Mouse (Mus musculus): ENCODE measurements around the gene Slfn14. TPM values are rescaled to one million over a fixed set of nuclear protein-coding genes. Genes with fewer than 3 reads are reported as not detected.
"Not testable (repeated sequence)": the region's sequence is repeated elsewhere in the genome, so short reads cannot be mapped to it uniquely, and the experiment has no call there.

The Slfn14 gene
- polyA plus RNA-seq, 1 experiment from 2014 or later: 0.18 TPM

DNA sequence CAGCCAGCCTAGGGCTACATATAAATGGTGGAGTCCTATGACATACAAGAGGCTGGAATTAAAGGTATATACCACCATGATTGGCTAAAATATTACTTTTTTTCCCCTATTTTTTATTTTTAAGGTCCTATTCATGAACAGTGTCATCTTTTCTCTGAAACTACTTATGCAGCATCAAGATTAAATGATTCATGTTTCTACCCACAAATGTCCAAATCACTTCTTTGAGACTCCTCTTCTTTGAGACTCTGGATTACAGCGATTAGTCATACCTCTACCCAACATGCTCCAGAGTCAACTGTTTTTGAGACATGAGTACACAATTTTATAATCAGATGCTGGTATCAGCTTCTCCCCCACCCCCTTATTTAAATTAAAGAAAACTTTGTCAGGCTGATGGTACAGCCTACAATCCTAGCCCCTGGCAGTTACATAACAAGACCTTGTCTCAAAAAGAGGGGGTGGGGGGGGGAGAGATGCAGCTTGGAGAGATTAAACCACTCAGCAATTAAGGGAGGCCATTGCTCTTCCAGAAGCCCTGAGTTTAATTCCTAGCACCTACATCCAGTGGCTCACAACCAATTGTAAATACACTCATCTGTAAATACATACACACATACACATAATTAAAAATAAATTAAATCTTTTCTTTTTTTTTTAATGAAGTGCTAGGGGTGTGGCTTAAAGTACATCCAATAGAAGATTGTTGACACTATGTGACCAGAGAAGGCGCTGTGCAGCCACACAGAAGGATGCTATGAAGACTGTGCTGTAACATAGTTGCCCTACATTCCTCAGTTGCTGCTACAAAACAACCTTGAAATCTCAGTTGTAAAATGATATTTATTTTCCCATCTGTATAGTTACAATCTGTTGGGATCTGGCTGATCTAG lies 14.3 kb downstream of the Slfn14 start:
- 18% methylated on average over 2 of the region's 2 CpGs for WGBS
- no peaks in the 10 kb centered on the region for H3K9me3 ChIP-seq (ENCODE audit: control insufficient read depth, low read length)
- no peak overlapping the region for H3K9ac ChIP-seq (ENCODE audit: low read depth, low read length)
- H3K4me2 ChIP-seq (replicated peaks; ENCODE audit: low read depth, low read length): no peak overlapping the region
- ATAC-seq (ENCODE audit: low FRiP score, low TSS enrichment): peak; percentile 21; the same call in 1 of the 2 replicates
- no peak overlapping the region for H3K27ac ChIP-seq (ENCODE audit: low read depth, low read length)
- H3K4me1 ChIP-seq (ENCODE audit: control insufficient read depth, insufficient read depth, low read length): no peaks in the 10 kb centered on the region
- H3K27me3 ChIP-seq (ENCODE audit: control insufficient read depth, insufficient read depth, low read length): no peaks in the 10 kb centered on the region
- H3K4me3 ChIP-seq (ENCODE audit: low read length): no peak overlapping the region
- H3K36me3 ChIP-seq (ENCODE audit: control insufficient read depth, insufficient read depth, low read length): no peaks in the 10 kb centered on the region

DNA sequence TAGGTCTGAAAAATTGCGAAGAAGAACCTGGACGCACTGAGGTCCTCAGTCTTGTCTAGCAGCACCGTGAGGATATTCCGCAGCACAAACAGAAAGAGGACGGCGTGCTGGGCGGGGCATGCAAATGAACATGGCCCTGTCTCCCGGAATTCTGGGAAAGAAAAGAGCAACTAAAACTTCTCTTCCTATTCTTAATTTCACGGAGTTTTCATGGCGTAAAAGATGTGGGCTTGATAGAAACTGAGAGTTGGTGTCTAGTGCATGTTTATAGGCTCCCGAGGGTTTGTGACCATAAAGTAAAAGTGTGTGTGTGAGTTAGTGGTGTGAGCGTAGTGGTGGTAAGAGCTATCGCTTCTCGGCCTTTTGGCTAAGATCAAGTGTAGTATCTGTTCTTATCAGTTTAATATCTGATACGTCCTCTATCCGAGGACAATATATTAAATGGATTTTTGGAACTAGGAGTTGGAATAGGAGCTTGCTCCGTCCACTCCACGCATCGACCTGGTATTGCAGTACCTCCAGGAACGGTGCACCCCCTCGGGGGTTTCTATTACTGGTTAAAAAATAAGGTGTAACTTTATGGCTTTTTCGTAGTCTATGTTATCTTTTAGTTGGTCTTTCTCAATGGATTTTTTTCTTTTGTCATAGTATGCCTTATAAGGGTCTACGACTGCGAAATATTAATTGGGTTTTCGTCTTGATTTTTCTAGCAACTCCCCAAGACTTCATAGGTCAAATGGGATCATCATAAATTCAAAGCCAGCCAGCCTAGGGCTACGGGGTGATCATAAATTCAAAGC lies 15.2 kb downstream of the Slfn14 start:
- peak; percentile 85 for ATAC-seq (ENCODE audit: low FRiP score, low TSS enrichment)
- Histone ChIP-seq H3K36me3 (ENCODE audit: control insufficient read depth, insufficient read depth, low read length) (no peaks in the 10 kb centered on the region), H3K4me3 (ENCODE audit: low read length) (peak overlapping the region; percentile 41), H3K9ac (ENCODE audit: low read depth, low read length) (peak overlapping the region; percentile 51), H3K27ac (ENCODE audit: low read depth, low read length) (peak overlapping the region; percentile 90), H3K4me1 (ENCODE audit: control insufficient read depth, insufficient read depth, low read length) (no peaks in the 10 kb centered on the region), H3K4me2 (replicated peaks; ENCODE audit: low read depth, low read length) (peak overlapping the region; percentile 39), H3K9me3 (ENCODE audit: control insufficient read depth, low read length) (no peaks in the 10 kb centered on the region), H3K27me3 (ENCODE audit: control insufficient read depth, insufficient read depth, low read length) (no peaks in the 10 kb centered on the region)
- WGBS: under 1% methylated on average over 26 of the region's 26 CpGs

DNA sequence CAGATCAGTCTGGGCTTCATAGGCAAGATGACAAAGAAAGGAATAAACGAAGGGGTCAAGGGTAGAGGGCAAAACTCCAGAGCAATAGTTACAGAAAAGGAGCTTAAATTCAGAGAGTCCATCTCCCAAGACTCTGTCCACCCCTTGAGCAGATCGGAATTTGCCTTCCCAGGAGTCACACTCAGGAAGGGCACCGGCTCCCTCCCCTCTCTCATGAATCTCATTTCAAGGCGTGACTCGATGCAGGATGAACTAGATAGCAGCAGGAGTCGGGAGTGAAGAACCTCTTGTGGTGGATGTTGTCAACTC lies 15.7 kb downstream of the Slfn14 start:
- Histone ChIP-seq H3K36me3 (ENCODE audit: control insufficient read depth, insufficient read depth, low read length) (no peaks in the 10 kb centered on the region), H3K9ac (ENCODE audit: low read depth, low read length) (peak overlapping the region; percentile 51), H3K27ac (ENCODE audit: low read depth, low read length) (peak overlapping the region; percentile 90; the same call in 1 of the 2 replicates), H3K4me2 (replicated peaks; ENCODE audit: low read depth, low read length) (peak overlapping the region; percentile 39), H3K27me3 (ENCODE audit: control insufficient read depth, insufficient read depth, low read length) (no peaks in the 10 kb centered on the region), H3K9me3 (ENCODE audit: control insufficient read depth, low read length) (no peaks in the 10 kb centered on the region), H3K4me1 (ENCODE audit: control insufficient read depth, insufficient read depth, low read length) (no peaks in the 10 kb centered on the region), H3K4me3 (ENCODE audit: low read length) (peak overlapping the region; percentile 41)
- 0% methylated on average over 6 of the region's 6 CpGs for WGBS
- ATAC-seq (ENCODE audit: low FRiP score, low TSS enrichment): peak; percentile 54

DNA sequence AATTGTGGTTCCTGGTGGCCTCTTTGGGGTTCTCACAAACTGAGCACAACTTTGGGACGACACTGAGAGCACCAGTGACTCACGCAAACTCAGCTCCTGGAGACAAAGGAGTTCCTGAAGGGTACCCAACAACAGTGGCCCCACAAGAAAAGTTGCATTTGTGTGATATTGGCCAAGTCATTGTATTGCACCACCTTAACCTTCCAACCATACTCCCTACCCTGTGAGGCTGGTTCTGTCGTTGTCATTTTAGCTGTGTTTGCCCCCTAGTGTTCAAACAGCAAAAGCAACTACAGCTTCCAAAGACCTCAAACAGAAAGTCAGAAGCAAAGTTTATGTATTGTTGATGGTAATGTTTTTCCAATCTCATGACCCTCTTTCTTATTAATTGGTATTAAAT lies 23.4 kb downstream of the Slfn14 start:
- Histone ChIP-seq H3K9ac (ENCODE audit: low read depth, low read length) (no peak overlapping the region), H3K4me2 (replicated peaks; ENCODE audit: low read depth, low read length) (no peak overlapping the region), H3K36me3 (ENCODE audit: control insufficient read depth, insufficient read depth, low read length) (no peaks in the 10 kb centered on the region), H3K4me1 (ENCODE audit: control insufficient read depth, insufficient read depth, low read length) (no peaks in the 10 kb centered on the region), H3K4me3 (ENCODE audit: low read length) (no peak overlapping the region), H3K9me3 (ENCODE audit: control insufficient read depth, low read length) (no peaks in the 10 kb centered on the region), H3K27me3 (ENCODE audit: control insufficient read depth, insufficient read depth, low read length) (no peaks in the 10 kb centered on the region), H3K27ac (ENCODE audit: low read depth, low read length) (no peak overlapping the region)
- no peak for ATAC-seq (ENCODE audit: low FRiP score, low TSS enrichment)
- 62% methylated on average over 3 of the region's 3 CpGs for WGBS

DNA sequence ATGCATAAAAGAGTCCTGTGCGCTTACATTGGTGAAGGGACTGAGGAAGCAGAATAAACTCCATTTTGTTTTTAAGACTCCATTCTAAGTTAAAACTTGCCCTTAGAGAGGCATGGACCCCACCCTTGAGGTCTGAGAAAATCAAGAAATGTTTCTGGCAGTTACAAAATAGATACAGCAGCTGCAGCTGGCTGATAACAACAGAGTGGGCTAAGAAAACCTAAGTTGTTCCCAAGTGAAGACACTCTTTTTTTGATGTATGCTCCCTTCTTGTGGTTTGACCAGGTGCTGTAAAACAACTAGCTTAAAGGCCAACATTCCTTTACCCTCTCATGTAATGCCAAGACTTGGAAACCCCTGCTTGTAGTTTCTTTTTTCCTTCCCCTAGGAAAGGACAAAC lies 23.9 kb downstream of the Slfn14 start:
- ATAC-seq (ENCODE audit: low FRiP score, low TSS enrichment): no peak
- no peaks in the 10 kb centered on the region for H3K9me3 ChIP-seq (ENCODE audit: control insufficient read depth, low read length)
- 96% methylated on average over 1 of the region's 1 CpGs for WGBS
- H3K36me3 ChIP-seq (ENCODE audit: control insufficient read depth, insufficient read depth, low read length): no peaks in the 10 kb centered on the region
- no peak overlapping the region for H3K27ac ChIP-seq (ENCODE audit: low read depth, low read length)
- H3K9ac ChIP-seq (ENCODE audit: low read depth, low read length): no peak overlapping the region
- H3K4me2 ChIP-seq (replicated peaks; ENCODE audit: low read depth, low read length): no peak overlapping the region
- no peaks in the 10 kb centered on the region for H3K27me3 ChIP-seq (ENCODE audit: control insufficient read depth, insufficient read depth, low read length)
- H3K4me3 ChIP-seq (ENCODE audit: low read length): no peak overlapping the region
- no peaks in the 10 kb centered on the region for H3K4me1 ChIP-seq (ENCODE audit: control insufficient read depth, insufficient read depth, low read length)

DNA sequence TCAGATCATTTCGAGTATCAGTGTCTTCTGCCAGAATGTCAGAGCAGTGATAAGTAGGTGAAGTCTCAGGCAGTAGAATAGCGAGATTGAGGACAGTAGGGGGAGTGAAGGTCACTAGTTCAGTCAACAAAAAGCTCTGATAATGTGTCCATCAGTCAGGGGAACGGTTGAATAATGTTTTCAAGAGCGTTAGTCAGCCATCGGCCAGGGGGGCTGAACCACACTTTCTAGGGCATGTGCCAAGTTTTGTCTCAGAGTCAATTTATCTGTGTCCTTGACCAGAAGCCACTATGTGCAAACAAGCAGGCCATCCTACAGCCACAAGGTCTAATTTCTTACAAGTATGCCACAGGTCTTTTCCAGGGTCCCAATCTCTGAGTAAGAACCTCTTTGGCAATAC lies 29.3 kb downstream of the Slfn14 start:
- not testable (repeated sequence) for H3K36me3 ChIP-seq (ENCODE audit: control insufficient read depth, insufficient read depth, low read length); H3K9me3 ChIP-seq (ENCODE audit: control insufficient read depth, low read length); ATAC-seq (ENCODE audit: low FRiP score, low TSS enrichment); H3K27ac ChIP-seq (ENCODE audit: low read depth, low read length); H3K27me3 ChIP-seq (ENCODE audit: control insufficient read depth, insufficient read depth, low read length); H3K9ac ChIP-seq (ENCODE audit: low read depth, low read length); H3K4me1 ChIP-seq (ENCODE audit: control insufficient read depth, insufficient read depth, low read length); H3K4me3 ChIP-seq (ENCODE audit: low read length); H3K4me2 ChIP-seq (replicated peaks; ENCODE audit: low read depth, low read length)
- 53% methylated on average over 5 of the region's 5 CpGs for WGBS

DNA sequence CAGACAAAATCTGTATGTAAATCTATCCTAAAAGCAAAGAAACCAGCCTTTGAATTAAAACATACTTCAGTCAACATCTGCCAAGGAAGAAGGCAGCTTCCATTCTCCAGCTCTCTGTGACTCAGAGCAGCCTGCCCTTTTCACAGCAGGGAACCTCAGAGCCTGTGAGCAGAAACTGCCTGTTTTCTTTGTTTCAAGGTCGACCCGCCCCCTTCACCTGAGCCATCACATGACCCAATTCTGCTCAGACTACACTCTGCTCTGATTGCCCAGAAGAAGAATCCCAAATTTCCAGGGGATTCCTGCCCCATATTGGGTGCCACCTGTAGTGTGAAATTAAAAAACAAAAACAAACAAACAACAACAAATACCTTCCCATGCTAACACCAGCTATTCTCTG lies 46.7 kb downstream of the Slfn14 start:
- ATAC-seq (ENCODE audit: low FRiP score, low TSS enrichment): no peak
- H3K4me1 ChIP-seq (ENCODE audit: control insufficient read depth, insufficient read depth, low read length): no peaks in the 10 kb centered on the region
- H3K4me2 ChIP-seq (replicated peaks; ENCODE audit: low read depth, low read length): no peak overlapping the region
- no peak overlapping the region for H3K4me3 ChIP-seq (ENCODE audit: low read length)
- 19% methylated on average over 2 of the region's 2 CpGs for WGBS
- H3K27ac ChIP-seq (ENCODE audit: low read depth, low read length): no peak overlapping the region
- H3K9me3 ChIP-seq (ENCODE audit: control insufficient read depth, low read length): no peaks in the 10 kb centered on the region
- H3K9ac ChIP-seq (ENCODE audit: low read depth, low read length): no peak overlapping the region
- no peaks in the 10 kb centered on the region for H3K27me3 ChIP-seq (ENCODE audit: control insufficient read depth, insufficient read depth, low read length)
- no peaks in the 10 kb centered on the region for H3K36me3 ChIP-seq (ENCODE audit: control insufficient read depth, insufficient read depth, low read length)

DNA sequence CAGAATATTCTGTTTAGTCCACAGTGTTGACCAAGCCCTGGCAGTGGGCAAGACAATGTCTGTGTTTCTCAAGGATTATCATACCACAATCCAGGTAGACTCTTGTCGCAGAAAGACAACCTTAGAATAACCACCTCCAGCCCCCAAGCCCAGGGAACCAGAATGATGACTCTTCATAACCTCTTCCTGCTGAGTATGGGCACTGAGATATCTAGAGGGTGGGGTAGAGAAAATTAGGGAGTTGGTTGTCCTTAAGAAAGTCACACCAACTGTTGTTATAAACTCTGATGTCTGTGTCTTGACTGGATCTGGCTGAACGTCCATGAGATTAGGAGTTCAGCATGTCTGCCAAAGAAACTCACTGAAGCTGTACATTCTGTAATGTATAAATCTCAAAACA lies 48.1 kb downstream of the Slfn14 start:
- 87% methylated on average over 2 of the region's 2 CpGs for WGBS
- Histone ChIP-seq H3K4me1 (ENCODE audit: control insufficient read depth, insufficient read depth, low read length) (no peaks in the 10 kb centered on the region), H3K9ac (ENCODE audit: low read depth, low read length) (no peak overlapping the region), H3K4me2 (replicated peaks; ENCODE audit: low read depth, low read length) (no peak overlapping the region), H3K36me3 (ENCODE audit: control insufficient read depth, insufficient read depth, low read length) (no peaks in the 10 kb centered on the region), H3K27ac (ENCODE audit: low read depth, low read length) (no peak overlapping the region), H3K9me3 (ENCODE audit: control insufficient read depth, low read length) (no peaks in the 10 kb centered on the region), H3K27me3 (ENCODE audit: control insufficient read depth, insufficient read depth, low read length) (no peaks in the 10 kb centered on the region), H3K4me3 (ENCODE audit: low read length) (no peak overlapping the region)
- no peak for ATAC-seq (ENCODE audit: low FRiP score, low TSS enrichment)

DNA sequence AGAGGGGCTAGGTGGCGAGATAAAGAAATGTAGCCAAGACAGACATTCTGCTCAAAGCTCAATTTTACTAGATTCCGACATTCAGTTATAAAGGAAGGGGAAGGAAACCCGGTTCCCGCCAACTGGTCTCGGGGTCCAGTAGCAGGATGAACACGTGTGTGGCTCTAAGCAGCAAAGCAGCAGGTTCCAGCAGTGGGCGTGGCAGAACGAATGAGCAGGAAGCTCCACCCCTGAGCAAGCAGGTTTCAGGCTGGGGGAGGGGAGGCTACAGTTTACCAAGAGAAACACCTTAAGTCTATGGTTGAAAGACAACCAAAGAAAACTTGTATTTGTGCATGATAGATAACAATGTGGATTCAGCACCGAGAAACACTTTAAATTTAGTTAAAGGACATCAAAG lies 49.1 kb downstream of the Slfn14 start:
- not testable (repeated sequence) for H3K9me3 ChIP-seq (ENCODE audit: control insufficient read depth, low read length); H3K27me3 ChIP-seq (ENCODE audit: control insufficient read depth, insufficient read depth, low read length); ATAC-seq (ENCODE audit: low FRiP score, low TSS enrichment); H3K4me1 ChIP-seq (ENCODE audit: control insufficient read depth, insufficient read depth, low read length); H3K27ac ChIP-seq (ENCODE audit: low read depth, low read length); H3K9ac ChIP-seq (ENCODE audit: low read depth, low read length); H3K36me3 ChIP-seq (ENCODE audit: control insufficient read depth, insufficient read depth, low read length); H3K4me3 ChIP-seq (ENCODE audit: low read length); H3K4me2 ChIP-seq (replicated peaks; ENCODE audit: low read depth, low read length)
- WGBS: 82% methylated on average over 9 of the region's 9 CpGs
